Mouse (Mus musculus): ENCODE results near the gene Stom.
A peak's percentile ranks its signal among the peaks of the same experiment; 100 is the strongest.

Stom gene

DNA sequence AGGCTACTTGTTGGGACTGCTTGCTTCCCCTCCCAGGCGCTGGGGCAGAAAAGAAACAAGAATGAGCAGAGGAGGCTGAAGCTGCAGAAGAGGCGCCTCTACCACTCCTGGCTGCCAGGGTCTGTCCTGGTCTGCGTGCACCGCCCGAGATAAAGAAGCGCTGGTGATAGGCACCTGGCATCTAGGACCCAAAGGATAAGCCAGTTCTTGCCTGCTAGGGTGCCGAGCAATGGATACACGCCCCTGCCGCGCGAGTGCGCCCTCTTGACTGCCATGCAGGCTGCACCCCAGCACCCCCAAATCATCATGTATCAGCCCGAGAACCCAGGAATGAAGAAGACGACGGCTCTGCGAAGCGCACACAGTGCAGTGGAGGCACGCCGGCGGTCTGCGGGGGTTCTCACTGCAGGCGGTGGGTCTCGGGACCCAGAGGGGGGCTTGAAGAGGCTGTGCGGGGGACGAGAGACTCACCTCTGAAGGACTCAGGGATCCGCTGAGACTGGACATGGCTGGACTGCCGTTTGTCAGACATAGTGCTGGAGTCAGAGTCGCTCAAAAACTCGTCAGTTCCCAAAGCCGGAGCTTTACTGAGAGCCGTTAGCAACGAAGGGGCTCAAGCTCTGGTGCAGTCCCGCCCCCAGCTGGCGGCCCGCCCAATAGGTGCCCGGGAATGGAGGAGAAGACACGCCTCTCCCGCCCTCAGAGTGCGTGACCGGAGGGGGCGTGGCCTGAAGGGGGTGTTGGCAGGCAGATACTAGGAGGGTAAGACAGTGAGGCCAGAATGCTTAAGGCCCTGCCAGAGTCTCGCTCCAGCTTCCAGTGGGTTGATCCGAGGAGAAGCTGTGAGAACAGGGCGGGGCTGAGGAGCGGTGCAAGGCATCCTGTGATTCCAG lies at the start of gene Stom:
TSS of gene Stom (minus strand) at position 589 of the 893 bp plus-strand sequence.
- DNase-seq (ENCODE audit: low spot score in 2 of 2), result peak; percentile 99 to 100

- no peak for DNase-seq (ENCODE audit: low spot score in 2 of 2)
Measured at GRCm38 (mm10) chr2:35385441-35385871, 48.7 kb upstream of the Stom start.

GRCm38 (mm10) chr2:35379306-35379705 lies 42.5 kb upstream of the Stom start:
- DNase-seq (ENCODE audit: low spot score in 2 of 2), result no peak

DNA sequence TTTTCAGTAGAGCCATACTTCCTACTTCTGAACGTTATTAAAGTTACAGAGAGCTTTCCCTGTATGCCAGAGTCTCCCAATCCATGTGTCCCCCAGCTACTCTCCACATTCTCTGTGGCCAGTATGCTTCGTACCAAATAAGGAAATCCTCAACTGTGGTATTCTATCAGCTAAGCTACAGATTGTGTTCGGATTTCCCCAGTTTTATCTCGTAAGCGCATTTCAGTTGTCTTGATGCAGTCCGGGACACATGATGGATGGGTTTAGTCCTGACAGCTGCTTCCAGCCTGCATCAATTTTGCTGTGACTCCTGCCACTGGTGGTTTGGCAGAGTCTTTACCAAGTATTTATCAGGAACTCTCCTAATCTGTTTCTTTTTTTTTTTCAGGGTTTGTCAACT lies 40.8 kb upstream of the Stom start:
- no peak for DNase-seq (ENCODE audit: low spot score in 2 of 2)

- no peak for DNase-seq (ENCODE audit: low spot score in 2 of 2)
Measured at GRCm38 (mm10) chr2:35373003-35373402, 36.2 kb upstream of the Stom start.

GRCm38 (mm10) chr2:35370686-35371085 lies 33.9 kb upstream of the Stom start:
- DNase-seq (ENCODE audit: low spot score in 2 of 2), result no peak

DNA sequence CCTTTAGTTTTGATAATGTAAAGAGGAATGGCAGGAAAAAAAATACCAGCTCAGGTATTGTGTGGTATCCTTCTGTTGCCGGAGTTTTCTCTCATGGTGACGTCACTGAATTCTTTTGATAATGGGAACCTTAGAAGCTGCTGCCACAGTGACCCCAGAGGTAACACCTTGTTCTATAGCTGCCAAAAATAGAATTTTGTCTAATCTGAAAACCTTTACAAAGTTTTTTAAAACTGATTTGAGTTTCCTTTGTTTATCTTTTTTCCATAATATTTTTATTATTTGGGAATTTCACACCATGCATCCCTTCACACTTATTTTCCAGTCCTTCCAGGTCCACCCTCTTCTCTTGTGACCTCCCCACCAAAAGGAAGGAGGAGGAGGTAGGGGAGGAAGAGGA lies 30.9 kb upstream of the Stom start, which contains the start of gene 4930568D16Rik:
TSS of gene 4930568D16Rik (minus strand) at position 101 of the 400 bp plus-strand sequence.
- DNase-seq (ENCODE audit: low spot score in 2 of 2), result no peak

GRCm38 (mm10) chr2:35349184-35349583 lies 12.4 kb upstream of the Stom start:
- DNase-seq (ENCODE audit: low spot score in 2 of 2), result no peak

DNA sequence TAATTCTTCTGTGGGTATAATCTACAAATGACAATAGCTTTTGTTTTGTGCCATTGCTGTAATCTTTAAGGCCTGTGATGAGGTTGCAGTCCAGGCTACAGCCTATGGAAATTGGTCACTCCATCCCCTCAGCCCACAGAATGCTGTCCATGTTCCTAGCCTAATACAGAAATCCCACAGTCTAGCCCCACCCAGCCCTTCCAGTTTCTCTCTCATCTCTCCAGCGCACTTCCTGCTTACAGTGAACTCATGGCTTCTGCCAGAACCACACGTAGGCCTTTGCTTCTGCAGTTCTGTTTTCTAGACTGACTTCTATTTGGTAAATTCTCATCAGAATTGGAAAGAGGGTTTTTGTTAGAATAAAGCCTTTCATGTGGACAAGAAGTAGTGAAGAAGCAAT lies 9.2 kb upstream of the Stom start:
- no peak for DNase-seq (ENCODE audit: low spot score in 2 of 2)

DNA sequence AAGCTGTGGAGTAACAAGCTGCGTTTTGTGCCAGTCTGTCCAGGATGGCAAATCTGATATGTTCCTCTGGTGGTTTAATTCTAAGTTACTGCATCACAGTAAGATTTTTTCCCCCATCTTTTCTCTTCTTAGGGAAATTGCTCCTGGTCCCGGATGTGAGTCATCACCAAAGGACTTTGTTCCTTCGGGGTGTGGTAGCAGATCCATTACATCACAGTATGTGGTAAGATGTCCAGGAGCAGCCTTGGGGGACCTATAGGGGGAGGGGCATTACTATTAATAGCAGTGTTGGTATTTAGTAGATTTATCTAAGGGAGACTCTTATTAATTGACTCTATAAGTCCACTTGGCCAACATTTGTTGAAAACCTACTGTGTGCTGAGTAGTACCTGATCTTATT lies 5.8 kb upstream of the Stom start:
- no peak for DNase-seq (ENCODE audit: low spot score in 2 of 2)

DNA sequence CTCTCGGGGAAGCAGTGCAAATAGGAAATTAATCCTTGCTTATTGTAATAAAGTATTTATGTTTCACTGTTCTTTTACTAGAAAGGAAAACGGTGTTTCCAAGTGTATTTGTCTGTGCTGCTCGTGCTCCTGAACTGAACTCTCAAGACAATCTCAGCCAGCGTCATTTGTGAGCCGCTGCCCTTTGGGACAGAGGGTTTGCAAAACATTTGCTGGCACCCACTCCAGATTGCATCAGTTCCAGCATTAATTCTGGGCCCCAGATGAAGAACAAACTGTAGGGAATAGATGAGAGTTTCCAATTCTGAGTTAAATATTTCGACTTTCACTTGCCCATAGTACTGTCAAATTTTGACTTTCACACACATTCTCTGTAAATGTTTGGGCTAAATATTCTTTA lies 1.9 kb upstream of the Stom start:
- peak in 1 of 2 experiments; percentile 75 for DNase-seq (ENCODE audit: low spot score in 2 of 2)

GRCm38 (mm10) chr2:35338036-35338435 lies 1.3 kb upstream of the Stom start:
- no peak for DNase-seq (ENCODE audit: low spot score in 2 of 2)

DNA sequence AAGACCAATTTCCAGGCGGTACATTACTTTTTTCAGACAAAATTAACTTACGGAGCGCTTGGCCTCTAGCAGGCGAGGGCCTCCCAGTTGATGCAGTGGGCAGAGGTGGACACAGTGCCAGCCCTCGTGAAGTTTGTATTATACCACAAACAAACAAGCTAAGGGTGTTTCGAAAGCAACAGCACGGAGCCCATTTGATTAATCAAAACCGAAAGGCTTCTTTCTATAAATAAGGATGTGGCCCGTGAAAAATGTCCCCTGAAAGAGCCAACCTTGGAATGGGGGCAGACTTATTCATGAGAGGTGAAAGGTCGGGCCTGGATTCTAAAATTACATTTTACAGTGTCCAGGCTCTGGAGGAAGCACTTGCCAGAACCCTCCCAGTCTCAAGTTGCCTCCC lies 643 bp upstream of the Stom start:
- DNase-seq (ENCODE audit: low spot score in 2 of 2), result peak in 1 of 2 experiments; percentile 23

GRCm38 (mm10) chr2:35335620-35336019 lies 1.2 kb downstream of the Stom start:
- no peak for DNase-seq (ENCODE audit: low spot score in 2 of 2)

DNA sequence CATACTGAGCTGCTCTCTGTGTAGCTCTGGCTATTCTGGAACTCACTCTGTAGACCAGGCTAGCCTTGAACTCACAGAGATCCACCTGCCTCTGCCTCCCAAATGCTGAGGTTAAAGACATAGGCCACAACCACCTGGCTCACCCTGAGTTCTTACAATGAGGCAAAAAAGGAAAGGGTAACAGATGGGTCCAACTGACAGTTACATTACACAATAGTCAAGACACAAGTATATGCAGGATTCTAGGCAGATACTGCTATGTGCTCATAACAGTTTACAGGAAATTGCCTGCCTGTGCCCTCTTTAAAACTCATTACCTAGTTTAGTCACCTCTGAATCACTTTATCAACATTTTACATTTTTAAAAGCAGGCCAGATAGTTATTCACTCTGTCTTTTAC lies 3.1 kb downstream of the Stom start:
- no peak for DNase-seq (ENCODE audit: low spot score in 2 of 2)

GRCm38 (mm10) chr2:35331205-35331604 lies 5.6 kb downstream of the Stom start:
- no peak for DNase-seq (ENCODE audit: low spot score in 2 of 2)

- DNase-seq (ENCODE audit: low spot score in 2 of 2), result no peak
Measured at GRCm38 (mm10) chr2:35329061-35329460, 7.7 kb downstream of the Stom start.

- no peak for DNase-seq (ENCODE audit: low spot score in 2 of 2)
Measured at GRCm38 (mm10) chr2:35328064-35328792, 8.5 kb downstream of the Stom start.

DNA sequence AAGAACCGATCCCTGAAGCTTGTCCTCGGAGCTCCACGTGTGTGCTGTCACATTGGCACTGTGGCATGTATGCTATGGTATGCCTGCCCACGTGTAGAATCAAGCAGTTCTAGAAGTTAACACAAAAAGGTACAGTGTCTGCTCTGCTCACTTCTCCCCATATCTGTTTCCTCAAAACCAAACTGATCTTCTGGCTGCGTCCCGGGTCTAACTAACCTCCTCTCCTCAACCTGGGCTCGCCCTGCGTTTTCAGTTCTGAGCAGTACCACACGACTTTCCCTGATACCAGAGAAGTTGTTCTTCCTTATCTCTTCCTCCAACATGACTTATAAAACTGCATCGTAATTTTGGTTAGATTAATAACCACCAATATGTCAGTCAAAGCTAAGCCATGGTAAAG lies 9.2 kb downstream of the Stom start:
- DNase-seq (ENCODE audit: low spot score in 2 of 2), result no peak

GRCm38 (mm10) chr2:35326931-35327330 lies 9.8 kb downstream of the Stom start:
- no peak for DNase-seq (ENCODE audit: low spot score in 2 of 2)

DNA sequence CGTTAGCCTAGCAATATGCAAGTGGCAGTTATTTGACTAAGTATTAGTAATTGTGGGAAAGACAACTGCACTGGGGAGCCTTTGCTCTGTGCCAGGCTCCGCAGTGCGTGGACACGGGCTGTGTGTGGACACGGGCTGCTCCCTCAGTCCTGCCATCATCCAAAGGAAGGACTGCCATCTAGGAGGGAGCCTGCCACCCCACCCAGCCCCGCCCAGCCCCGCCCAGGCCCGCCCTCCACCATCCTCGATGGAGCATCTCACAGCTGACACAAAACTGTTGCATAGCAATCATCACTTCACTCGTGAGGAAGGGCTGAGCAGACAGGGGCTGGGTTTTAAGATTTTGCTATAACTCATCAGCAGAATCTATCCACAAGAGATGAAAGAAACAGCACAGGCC lies 10.8 kb downstream of the Stom start:
- no peak for DNase-seq (ENCODE audit: low spot score in 2 of 2)

DNA sequence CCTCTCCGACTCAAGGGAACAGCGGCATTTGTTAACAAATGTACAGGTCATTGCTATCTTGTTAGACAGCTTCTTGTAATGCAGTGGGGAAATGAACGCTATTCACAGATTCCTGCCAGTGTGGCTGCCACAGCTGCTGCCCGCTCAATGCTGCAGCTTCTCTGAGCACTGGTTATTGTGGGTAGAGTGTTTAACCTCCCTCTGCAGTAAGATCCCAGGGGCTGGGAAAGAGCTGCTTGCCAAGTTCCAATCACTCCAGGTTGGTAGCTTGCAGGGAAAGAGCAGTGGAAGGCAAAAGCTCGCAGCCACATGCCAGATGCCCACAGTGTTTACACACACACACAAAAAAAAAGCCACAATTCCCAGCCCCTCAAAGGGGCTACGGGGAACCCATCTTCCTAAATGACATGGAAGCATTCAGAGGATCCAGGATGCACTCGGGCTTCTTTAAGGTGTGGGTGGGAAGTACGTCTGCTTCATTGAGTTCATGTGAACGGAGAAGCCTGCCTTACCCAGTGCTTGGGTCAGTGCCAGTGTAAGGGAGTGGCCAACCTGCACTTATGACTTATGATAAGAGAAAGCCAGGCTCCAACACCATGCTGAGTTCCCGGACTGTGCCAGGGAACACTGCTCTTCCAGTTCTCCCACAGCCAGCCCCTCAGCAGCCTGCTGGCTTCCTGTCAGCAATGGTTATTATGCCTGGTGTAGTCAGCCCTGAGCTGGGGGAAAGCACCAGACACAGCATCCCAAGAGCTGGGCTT lies 14.2 kb downstream of the Stom start:
- DNase-seq (ENCODE audit: low spot score in 2 of 2), result peak; percentile 50 to 66
